Mouse (Mus musculus) c-Kit-positive CD71-positive TER-119-negative erythroid progenitor cells, embryonic 14.5 days (primary cell): ENCODE measurements around the gene Btbd6.

ENCODE experiments used
- DNase-seq: peaks from one replicate; pipeline ENCODE4 v3.0.0-alpha.2; 2013; ENCODE audit warnings: low read depth

The Btbd6 gene

GRCm38 (mm10) chr12:112976371-112977073, at the start of gene Btbd6:
Gene Btbd6 (plus strand): TSS chr12:112976482.
- peak; percentile 78 for DNase-seq

GRCm38 (mm10) chr12:112927265-112927664, 49.0 kb upstream of the Btbd6 start:
- DNase-seq: no peak

GRCm38 (mm10) chr12:112928401-112929241, 47.7 kb upstream of the Btbd6 start:
- DNase-seq: no peak

GRCm38 (mm10) chr12:112929562-112930352, 46.5 kb upstream of the Btbd6 start, which contains the start of gene Jag2:
Gene Jag2 (minus strand): TSS chr12:112929776.
- DNase-seq: no peak

GRCm38 (mm10) chr12:112932647-112933046, 43.6 kb upstream of the Btbd6 start:
- no peak for DNase-seq

GRCm38 (mm10) chr12:112937906-112938305, 38.4 kb upstream of the Btbd6 start:
- no peak for DNase-seq

- no peak for DNase-seq
Observed at GRCm38 (mm10) chr12:112938366-112938765, 37.9 kb upstream of the Btbd6 start.

- DNase-seq: no peak
Observed at GRCm38 (mm10) chr12:112938873-112939565, 37.3 kb upstream of the Btbd6 start.

GRCm38 (mm10) chr12:112940238-112940637, 36.0 kb upstream of the Btbd6 start:
- DNase-seq: no peak

GRCm38 (mm10) chr12:112940710-112941109, 35.6 kb upstream of the Btbd6 start:
- no peak for DNase-seq

- DNase-seq: no peak
Observed at GRCm38 (mm10) chr12:112941156-112941775, 35.0 kb upstream of the Btbd6 start.

GRCm38 (mm10) chr12:112941776-112942713, 34.2 kb upstream of the Btbd6 start, which contains the start of gene Nudt14:
Gene Nudt14 (minus strand): TSS chr12:112942124.
- DNase-seq: peak; percentile 49

GRCm38 (mm10) chr12:112943669-112944068, 32.6 kb upstream of the Btbd6 start:
- DNase-seq: no peak

GRCm38 (mm10) chr12:112947307-112947706, 29.0 kb upstream of the Btbd6 start:
- peak; percentile 37 for DNase-seq

GRCm38 (mm10) chr12:112950040-112950760, 26.1 kb upstream of the Btbd6 start:
- peak; percentile 77 for DNase-seq

- DNase-seq: no peak
Observed at GRCm38 (mm10) chr12:112950761-112951129, 25.5 kb upstream of the Btbd6 start.

GRCm38 (mm10) chr12:112951150-112951842, 25.0 kb upstream of the Btbd6 start:
- no peak for DNase-seq

- DNase-seq: no peak
Observed at GRCm38 (mm10) chr12:112952433-112952832, 23.8 kb upstream of the Btbd6 start.
